Mouse (Mus musculus) kidney, embryonic 16.5 days (tissue): ENCODE results near the gene Thada. TPM values are rescaled to one million over a fixed set of nuclear protein-coding genes. Genes with fewer than 3 reads are reported as not detected.
"Not testable (repeated sequence)": the region's sequence is repeated elsewhere in the genome, so short reads cannot be mapped to it uniquely, and the experiment has no call there.

Experiments
- ATAC-seq: fragments of 200-750 bp; cut with Nextera tagmentation; 2 replicates; pipeline ENCODE4 v1.8.0; 2017; ENCODE audit warnings: moderate TSS enrichment; ENCODE audit not compliant: low FRiP score, low TSS enrichment
- H3K27ac ChIP-seq: fragments of 300-500 bp; sonication (generic); 2 replicates; pipeline ENCODE4 v1.5.1; 2014; ENCODE audit warnings: low read length
- H3K27me3 ChIP-seq: fragments of 300-500 bp; sonication (generic); 2 replicates; pipeline ENCODE4 v1.6.1; 2014; ENCODE audit warnings: low read length, control low read depth, mixed read lengths; ENCODE audit not compliant: insufficient read depth
- H3K36me3 ChIP-seq: fragments of 300-500 bp; sonication (generic); 2 replicates; pipeline ENCODE4 v1.6.1; 2014; ENCODE audit warnings: low read length, control low read depth, mixed read lengths; ENCODE audit not compliant: insufficient read depth
- H3K4me1 ChIP-seq: fragments of 300-500 bp; sonication (generic); 2 replicates; pipeline ENCODE4 v1.6.1; 2014; ENCODE audit warnings: low read length, control low read depth, mixed read lengths; ENCODE audit not compliant: insufficient read depth
- H3K4me2 ChIP-seq: fragments of 300-500 bp; sonication (generic); replicated peaks from 2 replicates; pipeline ENCODE4 v1.6.1; 2014; ENCODE audit warnings: low read depth, low read length
- H3K4me3 ChIP-seq: fragments of 300-500 bp; sonication (generic); 2 replicates; pipeline ENCODE4 v1.5.1; 2014; ENCODE audit warnings: mild to moderate bottlenecking, low read length
- H3K9ac ChIP-seq: fragments of 300-500 bp; sonication (generic); replicated peaks from 2 replicates; pipeline ENCODE4 v1.6.1; 2014; ENCODE audit warnings: low read length
- H3K9me3 ChIP-seq: fragments of 300-500 bp; sonication (generic); 2 replicates; pipeline ENCODE4 v1.6.1; 2016; ENCODE audit warnings: low read length, control low read depth
- WGBS: fragments of 180-500 bp; shearing (Covaris S2); extraction: QIAGEN DNeasy Blood & Tissue Kit; methylation state at CpG from one replicate; pipeline ENCODE4 v1.1.7; 2014; 5-methylcytosine and 5-hydroxymethylcytosine counted together
- polyA plus RNA-seq: library from polyadenylated mRNA; unstranded; fragments of >200 nt; fragmentation: Nextera tagmentation; extraction: Ambion mirVana; gene quantifications from 2 replicates; pipeline ENCODE4 v1.2.1, GENCODE M21; 2015

Thada gene
- polyA plus RNA-seq, 1 experiment from 2014 or later, result 9.2 TPM

DNA sequence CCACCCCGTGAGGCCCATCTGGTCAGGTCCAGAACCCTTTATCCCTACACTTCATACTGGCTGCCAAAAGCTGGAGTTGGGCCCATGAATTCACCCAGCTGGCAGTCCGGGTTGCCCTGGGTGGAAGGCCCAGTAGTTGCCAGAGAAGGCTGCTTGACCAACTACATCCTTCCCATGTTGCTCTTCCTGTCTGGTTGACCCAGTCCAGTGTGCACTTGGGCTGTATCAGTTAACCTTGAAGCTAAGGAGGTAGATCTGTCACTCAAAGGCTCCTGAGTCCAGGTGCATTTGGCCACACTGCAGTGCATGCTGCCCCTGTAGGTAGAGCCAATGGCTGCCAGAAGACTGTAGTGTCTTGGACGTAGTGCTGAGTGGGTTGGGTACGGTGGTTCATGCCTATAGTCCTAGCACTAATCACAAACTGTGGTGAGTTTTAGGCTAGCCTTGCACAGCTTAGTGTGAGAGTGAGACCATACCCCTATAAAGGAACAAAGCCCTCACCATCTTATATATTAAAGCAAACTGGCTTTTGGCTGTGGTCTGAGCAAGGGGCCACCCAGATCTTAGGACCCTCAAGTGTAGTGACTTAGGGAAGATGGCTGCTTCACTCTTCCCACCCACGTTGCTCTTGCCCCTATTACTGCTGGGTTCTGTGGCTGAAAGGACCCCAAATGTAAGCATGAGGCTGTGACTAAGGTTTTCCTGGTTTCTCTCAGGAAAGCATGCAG lies 276.7 kb downstream of the Thada start:
- Histone ChIP-seq H3K27ac (peak overlapping the region; percentile 99), H3K9me3 (no peaks in the 10 kb centered on the region), H3K4me3 (no peak overlapping the region), H3K4me1 (peaks cover 9% of the 10 kb centered on the region), H3K4me2 (peak overlapping the region; percentile 90), H3K9ac (peak overlapping the region; percentile 74), H3K27me3 (no peaks in the 10 kb centered on the region), H3K36me3 (peaks cover 26% of the 10 kb centered on the region)
- ATAC-seq, result no peak
- WGBS, result 70% methylated on average over 5 of the region's 5 CpGs

DNA sequence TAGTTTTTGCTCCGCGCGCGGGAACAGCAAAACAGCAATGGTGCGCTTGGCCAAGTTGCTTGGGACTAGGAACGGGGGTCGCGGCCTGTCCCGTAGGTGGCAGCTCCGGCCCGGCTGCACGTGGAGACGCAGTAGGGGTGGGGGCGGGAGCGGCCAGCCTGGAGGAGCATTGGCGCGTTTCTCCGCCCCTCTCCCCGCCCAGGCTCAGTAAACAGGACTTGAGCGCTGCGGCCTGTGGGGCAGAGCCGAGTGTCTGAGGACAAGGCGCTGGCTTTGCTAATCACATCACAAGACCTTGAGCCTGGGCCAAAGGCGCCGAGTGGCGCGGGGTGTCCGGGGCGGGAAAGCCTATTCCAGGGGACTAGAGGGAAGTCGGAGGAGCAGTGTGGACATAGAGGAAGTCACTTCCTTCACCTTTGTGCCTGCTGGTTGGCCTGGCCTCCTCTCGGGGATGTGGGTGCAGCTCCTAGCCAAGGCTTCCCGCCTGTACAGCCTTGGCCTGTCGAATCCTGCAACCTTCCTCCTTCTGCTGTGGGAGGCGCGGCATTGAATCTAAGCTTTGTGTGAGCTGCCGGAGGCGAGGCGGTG lies 277.5 kb downstream of the Thada start:
- Histone ChIP-seq H3K27me3 (no peaks in the 10 kb centered on the region), H3K9me3 (no peaks in the 10 kb centered on the region)
- under 1% methylated on average over 38 of the region's 38 CpGs for WGBS

DNA sequence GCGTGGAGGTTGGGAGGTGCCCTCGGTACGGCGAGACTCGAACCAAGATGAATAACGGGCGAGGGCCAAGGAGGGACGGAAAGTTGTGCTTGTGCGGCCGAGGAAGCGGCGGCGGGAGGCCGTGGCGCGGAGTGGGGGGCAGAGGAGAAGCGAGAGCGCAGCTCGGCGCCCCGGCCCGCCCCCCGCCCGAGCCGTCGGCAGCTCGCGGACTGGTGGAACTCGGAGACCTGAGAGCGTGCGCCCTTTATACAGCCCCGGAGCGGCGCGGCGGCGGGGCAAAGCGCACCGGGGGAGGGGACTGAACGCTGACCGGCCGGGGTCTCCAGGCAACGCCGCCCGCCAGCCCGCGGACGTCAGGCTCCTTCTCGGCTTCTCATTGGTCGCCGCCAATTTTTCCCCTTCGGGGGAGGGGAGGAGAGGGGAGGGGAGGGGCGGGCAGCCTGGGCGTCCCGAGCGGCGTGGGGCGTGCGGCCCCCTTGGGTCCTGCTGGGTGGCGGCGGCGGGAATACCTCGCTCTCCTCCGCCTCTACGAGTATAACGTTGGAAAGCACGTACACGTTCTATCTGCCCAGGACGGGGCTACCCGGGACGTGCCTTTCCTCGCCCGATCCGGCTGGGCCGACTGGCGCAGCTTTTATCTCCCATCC lies 278.2 kb downstream of the Thada start, which contains the start of gene Zfp36l2:
TSS of gene Zfp36l2 (minus strand) at position 221 of the 647 bp plus-strand sequence.
- H3K4me3 ChIP-seq, result peak within 1 kb of the TSS; percentile 95
- under 1% methylated on average over 49 of the region's 76 CpGs for WGBS
- peak within 1 kb of the TSS; percentile 99 for H3K27ac ChIP-seq
- no peaks in the 10 kb centered on the region for H3K27me3 ChIP-seq
- H3K36me3 ChIP-seq, result peaks cover 26% of the 10 kb centered on the region
- H3K9me3 ChIP-seq, result no peaks in the 10 kb centered on the region
- ATAC-seq, result peak; percentile 93
- peaks cover 18% of the 10 kb centered on the region for H3K4me1 ChIP-seq
- H3K4me2 ChIP-seq, result peak within 1 kb of the TSS; percentile 90
- H3K9ac ChIP-seq, result peak within 1 kb of the TSS; percentile 97

More for the DNA sequence above, 277.5 kb downstream of the Thada start:
- peak; percentile 91 for ATAC-seq
- H3K36me3 ChIP-seq, result peaks cover 26% of the 10 kb centered on the region
- H3K4me2 ChIP-seq, result peak overlapping the region; percentile 90
- peak overlapping the region; percentile 74 for H3K9ac ChIP-seq
- peaks cover 12% of the 10 kb centered on the region for H3K4me1 ChIP-seq
- H3K4me3 ChIP-seq, result peak overlapping the region; percentile 79
- H3K27ac ChIP-seq, result peak overlapping the region; percentile 99

DNA sequence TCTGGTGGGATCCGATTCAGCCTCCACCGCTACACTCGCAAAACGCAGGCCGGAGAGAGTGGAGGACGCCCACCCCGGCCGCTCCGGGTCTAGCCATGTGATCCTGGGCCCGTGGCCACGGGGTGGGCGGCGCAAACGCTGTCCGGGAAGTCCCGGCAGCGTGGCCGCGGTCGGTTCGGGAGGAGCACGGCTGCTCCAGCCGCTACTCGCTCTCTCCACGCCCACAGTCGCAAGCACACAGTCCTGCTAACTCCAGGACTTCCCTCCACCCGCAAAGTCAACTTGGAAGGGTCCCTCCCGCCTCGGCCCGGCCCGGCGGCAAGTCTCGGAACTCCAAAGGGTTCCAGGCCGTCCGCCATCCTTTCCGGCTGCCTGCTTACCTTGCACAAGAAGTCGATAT lies 278.7 kb downstream of the Thada start:
- Histone ChIP-seq H3K4me2 (peak overlapping the region; percentile 90), H3K27ac (peak overlapping the region; percentile 99), H3K9ac (peak overlapping the region; percentile 97), H3K4me3 (peak overlapping the region; percentile 95), H3K4me1 (peaks cover 24% of the 10 kb centered on the region), H3K36me3 (peaks cover 25% of the 10 kb centered on the region)
- H3K27me3 ChIP-seq, H3K9me3 ChIP-seq: not testable (repeated sequence)
- WGBS, result 0% methylated on average over 6 of the region's 37 CpGs
- ATAC-seq, result peak; percentile 32

DNA sequence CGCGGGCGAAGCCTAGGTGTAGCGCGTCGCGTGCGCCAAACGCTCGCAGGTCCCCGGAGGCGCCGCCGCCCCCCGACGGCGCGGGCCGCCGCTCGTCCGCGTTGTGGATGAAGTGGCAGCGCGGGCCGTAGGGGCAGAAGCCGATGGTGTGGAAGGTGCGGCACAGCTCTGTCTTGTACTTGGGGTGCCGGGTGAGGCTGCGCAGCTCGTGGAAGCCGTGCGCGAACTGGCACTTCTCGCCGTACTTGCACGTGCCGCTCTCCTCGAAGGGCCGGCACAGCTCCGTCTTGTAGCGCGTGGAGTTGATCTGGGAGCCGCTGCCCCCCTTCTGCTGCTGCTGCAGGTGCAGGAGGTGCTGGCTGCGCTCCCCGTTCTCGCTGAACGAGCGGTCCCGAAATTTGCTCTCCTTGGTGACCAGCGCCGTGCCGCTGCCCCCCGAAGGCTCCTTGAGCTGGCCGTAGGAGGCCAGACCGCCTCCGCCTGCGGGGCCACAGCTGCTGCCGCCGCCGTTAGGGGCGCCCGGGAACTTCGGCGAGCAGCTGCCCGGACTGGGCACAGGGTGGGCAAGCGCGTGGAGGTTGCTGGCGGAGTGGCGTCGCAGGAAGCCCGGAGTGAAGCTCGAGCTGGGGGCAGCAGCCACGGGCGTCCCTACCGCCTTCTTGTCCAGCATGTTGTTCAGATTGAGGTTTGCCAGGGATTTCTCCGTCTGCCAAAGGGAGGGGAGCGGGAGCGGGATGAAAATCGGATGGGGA lies 279.4 kb downstream of the Thada start:
- no peak for ATAC-seq
- WGBS, result under 1% methylated on average over 80 of the region's 80 CpGs

DNA sequence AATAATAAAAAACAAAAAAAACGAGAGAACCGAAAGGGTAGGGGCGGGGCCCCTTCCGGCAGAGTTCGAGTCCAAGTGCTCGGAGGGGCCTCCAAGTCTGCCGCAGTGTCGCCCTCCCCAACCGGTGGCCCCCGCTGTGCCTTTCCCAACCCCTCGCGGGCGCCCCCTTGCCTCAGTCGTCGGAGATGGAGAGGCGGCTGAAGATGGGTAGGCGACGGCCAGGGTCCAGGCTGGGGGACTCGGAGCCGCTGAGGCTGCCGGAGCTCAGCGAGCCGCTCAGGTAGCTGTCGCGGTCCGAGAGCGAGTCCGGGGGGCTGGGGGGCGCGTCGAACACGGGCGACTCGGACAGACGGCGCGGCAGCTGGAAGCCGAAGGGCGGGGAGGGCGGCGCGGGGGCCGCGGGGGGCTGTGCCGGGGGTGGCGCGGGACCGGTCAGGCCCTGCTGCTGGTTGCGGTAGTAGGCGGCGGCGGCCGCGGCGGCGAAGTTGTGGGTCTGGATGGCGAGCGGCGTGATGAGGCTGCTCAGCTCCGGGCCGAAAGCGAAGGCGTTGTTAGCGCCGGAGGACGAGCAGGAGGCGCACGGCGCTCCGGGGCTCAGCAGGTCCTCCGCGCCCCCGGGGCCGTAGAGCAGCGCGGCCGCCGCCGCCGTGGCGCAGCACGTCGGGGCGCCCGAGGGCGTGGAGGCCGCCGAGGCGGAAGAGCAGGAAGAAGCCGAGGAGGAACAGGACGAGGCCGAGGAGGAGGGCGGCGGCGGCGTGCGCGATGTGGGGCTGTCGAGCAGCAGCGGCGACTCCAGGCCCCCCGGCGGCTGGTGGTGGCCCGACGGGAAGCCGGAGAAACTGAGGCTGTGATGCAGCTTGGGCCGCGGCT lies 280.2 kb downstream of the Thada start:
- H3K27ac ChIP-seq, result peak overlapping the region; percentile 96
- under 1% methylated on average over 92 of the region's 108 CpGs for WGBS

More for the DNA sequence above, 279.4 kb downstream of the Thada start:
- Histone ChIP-seq H3K4me2 (peak overlapping the region; percentile 89), H3K4me3 (peak overlapping the region; percentile 95), H3K36me3 (peaks cover 19% of the 10 kb centered on the region), H3K27ac (peak overlapping the region; percentile 96), H3K4me1 (peaks cover 30% of the 10 kb centered on the region), H3K27me3 (no peaks in the 10 kb centered on the region), H3K9me3 (no peaks in the 10 kb centered on the region), H3K9ac (peak overlapping the region; percentile 97)

DNA sequence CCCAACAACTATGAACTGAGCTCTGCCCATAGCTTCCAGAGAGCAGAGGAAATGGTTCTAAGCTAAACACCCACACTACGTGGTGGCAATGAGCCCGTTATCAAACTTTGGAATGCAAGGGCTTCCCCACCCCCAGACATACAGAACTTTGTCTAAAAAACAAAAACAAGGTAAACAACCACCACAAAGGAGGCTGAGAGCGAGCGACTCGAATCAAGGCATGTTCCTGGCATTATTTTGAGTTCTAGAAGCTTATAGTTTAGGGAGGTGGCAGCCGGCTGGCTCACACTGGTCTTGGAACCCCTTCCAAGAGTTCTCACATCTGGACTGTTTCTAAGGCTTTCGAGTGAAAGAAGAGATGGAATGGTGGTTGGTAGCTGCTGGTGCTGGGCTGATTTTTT lies 281.0 kb downstream of the Thada start:
- H3K27me3 ChIP-seq, result no peaks in the 10 kb centered on the region
- peaks cover 46% of the 10 kb centered on the region for H3K4me1 ChIP-seq
- H3K4me3 ChIP-seq, result peak overlapping the region; percentile 95
- H3K27ac ChIP-seq, result peak overlapping the region; percentile 96
- 2% methylated on average over 7 of the region's 7 CpGs for WGBS
- no peak for ATAC-seq
- peak overlapping the region; percentile 97 for H3K9ac ChIP-seq
- peaks cover 17% of the 10 kb centered on the region for H3K36me3 ChIP-seq
- H3K4me2 ChIP-seq, result peak overlapping the region; percentile 89
- H3K9me3 ChIP-seq, result no peaks in the 10 kb centered on the region

More for the DNA sequence above, 280.2 kb downstream of the Thada start:
- ATAC-seq, result no peak
- Histone ChIP-seq H3K9ac (peak overlapping the region; percentile 97), H3K27me3 (no peaks in the 10 kb centered on the region), H3K9me3 (no peaks in the 10 kb centered on the region), H3K4me3 (peak overlapping the region; percentile 95), H3K36me3 (peaks cover 17% of the 10 kb centered on the region), H3K4me1 (peaks cover 38% of the 10 kb centered on the region), H3K4me2 (peak overlapping the region; percentile 89)

DNA sequence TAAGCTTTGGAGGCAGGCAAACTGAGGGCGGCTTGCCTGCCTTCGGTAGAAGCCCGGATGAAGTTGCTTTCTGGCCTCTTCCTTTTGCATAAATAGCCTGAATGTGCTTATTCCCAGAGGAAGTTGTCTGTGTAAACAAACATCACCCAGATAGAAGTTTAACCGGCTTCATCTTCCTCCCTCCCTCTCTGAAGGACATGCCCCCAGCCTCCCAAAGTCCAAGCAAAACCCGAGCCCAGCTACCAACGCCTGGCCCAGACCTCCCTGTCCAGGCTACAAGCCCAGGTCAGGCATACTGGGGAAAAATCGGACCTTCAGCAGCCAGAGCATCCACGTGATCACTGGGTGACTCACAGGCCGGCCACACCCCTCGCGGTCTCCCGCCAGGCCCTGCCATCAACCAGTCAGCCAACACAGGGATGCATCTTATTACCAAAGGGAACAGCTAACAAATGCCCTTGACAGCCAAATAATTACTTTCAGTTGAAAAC lies 282.7 kb downstream of the Thada start:
- Histone ChIP-seq H3K27ac (peak overlapping the region; percentile 95), H3K4me1 (peaks cover 41% of the 10 kb centered on the region), H3K27me3 (no peaks in the 10 kb centered on the region), H3K4me3 (peak overlapping the region; percentile 36), H3K4me2 (peak overlapping the region; percentile 61), H3K36me3 (peaks cover 17% of the 10 kb centered on the region), H3K9me3 (no peaks in the 10 kb centered on the region), H3K9ac (peak overlapping the region; percentile 70)
- WGBS, result 1% methylated on average over 12 of the region's 12 CpGs
- peak; percentile 39 for ATAC-seq
